Mouse (Mus musculus): ENCODE results near the gene Rapgef1. TPM values are rescaled to one million over a fixed set of nuclear protein-coding genes. Genes with fewer than 3 reads are reported as not detected.

Gene Rapgef1
- polyA plus RNA-seq, 1 experiment, result 58.8 TPM

DNA sequence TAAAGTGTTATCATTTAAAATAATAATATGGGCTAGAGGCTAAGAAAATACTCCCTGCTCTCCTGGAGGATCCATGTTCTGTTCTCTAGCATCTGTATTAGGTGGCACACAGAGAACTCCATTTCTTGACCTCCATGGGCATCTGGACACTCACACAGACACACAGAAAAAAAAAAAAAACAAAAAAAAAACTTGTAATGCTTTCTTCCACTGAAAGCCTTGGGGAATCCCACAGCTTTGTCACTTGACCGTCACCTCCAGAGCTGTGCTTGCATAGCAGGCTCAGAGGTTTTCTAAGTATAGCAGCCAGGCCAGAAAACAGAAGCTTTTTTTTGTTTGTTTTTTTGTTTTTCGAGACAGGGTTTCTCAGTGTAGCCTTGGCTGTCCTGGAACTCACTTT lies 72.7 kb downstream of the Rapgef1 start:
- Histone ChIP-seq H3K36me3 (ENCODE audit: control insufficient read depth, insufficient read depth, low read length) (no peaks in the 10 kb centered on the region), H3K27me3 (ENCODE audit: control insufficient read depth, insufficient read depth, low read length) (no peaks in the 10 kb centered on the region), H3K27ac (ENCODE audit: control insufficient read depth, insufficient read depth, low read depth, low read length) (no peak overlapping the region), H3K4me1 (ENCODE audit: control insufficient read depth, insufficient read depth, low read length) (no peaks in the 10 kb centered on the region), H3K4me3 (ENCODE audit: control insufficient read depth, low read depth, low read length) (no peak overlapping the region)
- TF ChIP-seq CTCF (IDR thresholded peaks at IDR 0.05; ENCODE audit: control insufficient read depth, insufficient read depth, insufficient replicate concordance, low read depth, low read length) (no peak), POLR2A (IDR thresholded peaks at IDR 0.05; ENCODE audit: control insufficient read depth, low read depth, low read length) (no peak)

DNA sequence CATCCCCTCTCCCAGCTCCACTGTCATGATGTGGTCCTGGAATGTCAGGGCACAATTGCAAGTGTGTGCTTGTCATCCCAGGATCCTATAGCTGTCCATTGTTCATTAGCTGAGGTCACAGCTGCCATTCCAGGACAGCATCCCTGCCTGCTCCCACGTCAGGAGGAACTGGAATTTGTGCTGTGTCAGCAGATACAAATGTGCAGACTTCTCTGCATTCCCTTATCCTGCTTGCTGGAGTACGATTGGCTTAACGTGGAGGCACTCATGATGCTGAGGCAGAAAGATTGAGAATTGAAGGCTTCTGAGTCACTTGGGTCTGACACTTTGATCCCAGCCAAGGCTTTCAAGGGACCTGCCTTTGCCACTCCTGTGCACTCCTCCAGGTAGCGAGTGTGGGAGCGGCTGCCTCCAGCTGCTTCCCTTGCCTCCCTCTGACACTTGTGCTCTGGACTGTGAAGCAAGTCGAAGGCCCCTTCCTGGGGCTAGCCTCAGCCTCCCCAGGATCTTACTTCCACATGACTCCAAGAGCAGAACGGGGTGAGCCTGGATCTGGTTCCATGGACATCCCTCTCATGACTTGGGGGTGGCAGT lies 76.8 kb downstream of the Rapgef1 start:
- no peak overlapping the region for H3K27ac ChIP-seq (ENCODE audit: control insufficient read depth, insufficient read depth, low read depth, low read length)
- no peaks in the 10 kb centered on the region for H3K4me1 ChIP-seq (ENCODE audit: control insufficient read depth, insufficient read depth, low read length)
- TF ChIP-seq CTCF (IDR thresholded peaks at IDR 0.05; ENCODE audit: control insufficient read depth, insufficient read depth, insufficient replicate concordance, low read depth, low read length) (no peak), POLR2A (IDR thresholded peaks at IDR 0.05; ENCODE audit: control insufficient read depth, low read depth, low read length) (no peak)
- no peaks in the 10 kb centered on the region for H3K27me3 ChIP-seq (ENCODE audit: control insufficient read depth, insufficient read depth, low read length)
- no peaks in the 10 kb centered on the region for H3K36me3 ChIP-seq (ENCODE audit: control insufficient read depth, insufficient read depth, low read length)
- H3K4me3 ChIP-seq (ENCODE audit: control insufficient read depth, low read depth, low read length), result no peak overlapping the region

DNA sequence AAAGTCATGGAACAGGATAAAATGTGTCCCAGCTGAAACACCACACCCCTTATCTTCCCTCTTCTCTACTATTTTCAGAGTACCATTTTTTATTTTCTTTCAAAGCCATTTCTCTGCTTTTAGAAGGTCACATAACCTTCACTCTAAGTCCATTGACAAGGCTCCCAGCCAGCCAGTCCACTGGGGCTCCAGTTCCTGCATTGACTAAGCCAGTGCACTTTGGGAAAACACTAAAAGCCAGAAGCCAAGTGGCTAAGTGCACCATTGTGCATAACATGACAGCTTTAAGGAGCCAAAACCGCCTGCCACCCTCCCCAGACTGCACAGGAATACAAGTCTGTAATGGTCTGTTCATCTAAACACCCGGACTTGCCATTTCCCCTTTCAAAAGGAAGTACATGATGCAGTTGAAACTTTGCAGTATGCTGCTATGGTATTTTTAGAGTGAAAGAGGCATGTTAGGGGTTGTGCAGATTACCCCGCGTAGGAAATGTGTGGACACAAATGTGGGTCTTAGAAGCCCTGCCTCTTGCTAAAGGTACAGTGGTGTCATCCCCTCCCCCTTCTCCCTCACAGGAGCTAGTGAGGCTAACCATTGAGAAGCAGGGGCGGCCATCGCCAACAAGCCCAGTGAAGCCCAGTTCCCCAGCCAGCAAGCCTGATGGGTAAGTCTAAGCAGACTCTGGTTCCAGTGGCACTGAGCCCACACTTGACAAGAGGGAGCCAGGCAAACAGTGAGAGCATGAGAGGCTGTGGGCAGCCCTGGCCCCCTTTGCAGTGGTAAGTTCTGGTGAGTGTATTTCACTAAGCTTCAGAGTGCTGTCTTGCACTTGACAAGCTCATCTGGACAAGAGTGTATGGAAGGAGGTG lies 79.1 kb downstream of the Rapgef1 start:
- Histone ChIP-seq H3K4me3 (ENCODE audit: control insufficient read depth, low read depth, low read length) (no peak overlapping the region), H3K36me3 (ENCODE audit: control insufficient read depth, insufficient read depth, low read length) (no peaks in the 10 kb centered on the region)
- TF ChIP-seq CTCF (IDR thresholded peaks at IDR 0.05; ENCODE audit: control insufficient read depth, insufficient read depth, insufficient replicate concordance, low read depth, low read length) (no peak), POLR2A (IDR thresholded peaks at IDR 0.05; ENCODE audit: control insufficient read depth, low read depth, low read length) (no peak)

DNA sequence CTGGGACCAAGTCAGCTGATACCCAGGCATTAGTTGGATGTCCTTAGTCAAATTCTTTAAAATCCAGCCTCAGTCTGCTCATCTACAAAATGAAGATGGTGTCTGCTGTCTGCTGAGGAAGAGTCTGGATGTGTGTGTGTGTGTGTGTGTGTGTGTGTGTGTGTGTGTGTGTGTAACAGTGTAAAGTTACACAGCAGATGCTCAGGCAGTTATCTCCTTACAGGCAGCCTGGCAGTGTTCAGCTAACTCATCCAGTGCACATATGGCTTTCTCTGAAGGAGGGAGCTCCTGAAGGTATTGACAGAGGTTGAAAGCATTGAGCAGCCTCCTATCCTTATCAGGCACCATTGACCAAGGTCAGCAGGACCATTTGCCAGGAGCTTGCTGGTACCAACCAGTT lies 81.4 kb downstream of the Rapgef1 start:
- Histone ChIP-seq H3K4me3 (ENCODE audit: control insufficient read depth, low read depth, low read length) (no peak overlapping the region), H3K27me3 (ENCODE audit: control insufficient read depth, insufficient read depth, low read length) (no peaks in the 10 kb centered on the region), H3K27ac (ENCODE audit: control insufficient read depth, insufficient read depth, low read depth, low read length) (no peak overlapping the region), H3K36me3 (ENCODE audit: control insufficient read depth, insufficient read depth, low read length) (no peaks in the 10 kb centered on the region), H3K4me1 (ENCODE audit: control insufficient read depth, insufficient read depth, low read length) (no peaks in the 10 kb centered on the region)
- no peak for TF ChIP-seq POLR2A (IDR thresholded peaks at IDR 0.05; ENCODE audit: control insufficient read depth, low read depth, low read length)
- TF ChIP-seq CTCF (IDR thresholded peaks at IDR 0.05; ENCODE audit: control insufficient read depth, insufficient read depth, insufficient replicate concordance, low read depth, low read length), result no peak

More for the DNA sequence above, 79.1 kb downstream of the Rapgef1 start:
- H3K27me3 ChIP-seq (ENCODE audit: control insufficient read depth, insufficient read depth, low read length), result no peaks in the 10 kb centered on the region
- no peak overlapping the region for H3K27ac ChIP-seq (ENCODE audit: control insufficient read depth, insufficient read depth, low read depth, low read length)
- H3K4me1 ChIP-seq (ENCODE audit: control insufficient read depth, insufficient read depth, low read length), result no peaks in the 10 kb centered on the region

DNA sequence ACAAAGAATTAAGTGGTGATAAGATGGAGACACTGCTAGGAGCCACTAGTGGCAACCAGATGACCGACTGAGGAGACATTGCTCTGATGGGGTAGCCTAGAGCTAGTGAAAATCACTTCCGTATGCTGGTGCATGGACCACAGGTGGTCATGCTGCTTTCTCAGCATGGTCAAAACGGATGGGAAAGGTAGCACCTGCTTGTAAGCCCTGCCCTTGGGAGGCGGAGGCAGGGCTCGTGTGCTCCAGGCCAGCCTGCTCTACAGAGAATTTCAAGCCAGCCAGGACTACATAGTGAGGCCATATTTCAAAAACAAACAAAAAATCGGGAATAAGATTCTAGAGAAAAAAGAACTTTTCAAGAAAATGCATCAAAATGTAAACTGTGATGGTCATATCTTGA lies 81.9 kb downstream of the Rapgef1 start:
- Histone ChIP-seq H3K36me3 (ENCODE audit: control insufficient read depth, insufficient read depth, low read length) (no peaks in the 10 kb centered on the region), H3K27me3 (ENCODE audit: control insufficient read depth, insufficient read depth, low read length) (no peaks in the 10 kb centered on the region), H3K27ac (ENCODE audit: control insufficient read depth, insufficient read depth, low read depth, low read length) (no peak overlapping the region), H3K4me3 (ENCODE audit: control insufficient read depth, low read depth, low read length) (peak overlapping the region; percentile 18; the same call in 1 of the 2 replicates), H3K4me1 (ENCODE audit: control insufficient read depth, insufficient read depth, low read length) (no peaks in the 10 kb centered on the region)
- TF ChIP-seq CTCF (IDR thresholded peaks at IDR 0.05; ENCODE audit: control insufficient read depth, insufficient read depth, insufficient replicate concordance, low read depth, low read length), result no peak
- TF ChIP-seq POLR2A (IDR thresholded peaks at IDR 0.05; ENCODE audit: control insufficient read depth, low read depth, low read length), result no peak

DNA sequence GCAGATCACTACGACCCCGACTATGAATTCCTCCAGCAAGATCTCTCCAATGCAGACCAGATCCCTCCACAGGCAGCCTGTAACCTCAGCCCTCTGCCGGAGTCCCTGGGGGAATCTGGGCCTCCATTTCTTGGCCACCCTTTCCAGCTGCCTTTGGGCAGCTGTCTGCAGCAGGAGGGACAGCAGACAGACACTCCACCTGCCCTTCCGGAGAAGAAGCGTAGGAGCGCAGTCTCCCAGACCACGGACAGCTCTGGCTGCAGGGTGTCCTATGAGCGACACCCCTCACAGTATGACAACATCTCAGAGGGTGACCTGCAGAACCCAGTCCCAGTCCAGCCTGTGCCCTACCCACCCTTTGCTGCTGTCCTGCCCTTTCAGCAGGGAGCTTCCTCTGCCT lies 82.7 kb downstream of the Rapgef1 start:
- TF ChIP-seq POLR2A (IDR thresholded peaks at IDR 0.05; ENCODE audit: control insufficient read depth, low read depth, low read length) (no peak), CTCF (IDR thresholded peaks at IDR 0.05; ENCODE audit: control insufficient read depth, insufficient read depth, insufficient replicate concordance, low read depth, low read length) (no peak)
- no peaks in the 10 kb centered on the region for H3K27me3 ChIP-seq (ENCODE audit: control insufficient read depth, insufficient read depth, low read length)
- H3K27ac ChIP-seq (ENCODE audit: control insufficient read depth, insufficient read depth, low read depth, low read length), result no peak overlapping the region
- no peaks in the 10 kb centered on the region for H3K36me3 ChIP-seq (ENCODE audit: control insufficient read depth, insufficient read depth, low read length)
- H3K4me1 ChIP-seq (ENCODE audit: control insufficient read depth, insufficient read depth, low read length), result no peaks in the 10 kb centered on the region
- H3K4me3 ChIP-seq (ENCODE audit: control insufficient read depth, low read depth, low read length), result no peak overlapping the region
